Mouse (Mus musculus): ENCODE data around the gene Olfr597. TPM values are rescaled to one million over a fixed set of nuclear protein-coding genes. Genes with fewer than 3 reads are reported as not detected.
"Not testable (repeated sequence)": the region's sequence is repeated elsewhere in the genome, so short reads cannot be mapped to it uniquely, and the experiment has no call there.

The Olfr597 gene
- not detected in 2 replicates for polyA plus RNA-seq (2015; fragmentation: Nextera tagmentation; extraction: Ambion mirVana)

DNA sequence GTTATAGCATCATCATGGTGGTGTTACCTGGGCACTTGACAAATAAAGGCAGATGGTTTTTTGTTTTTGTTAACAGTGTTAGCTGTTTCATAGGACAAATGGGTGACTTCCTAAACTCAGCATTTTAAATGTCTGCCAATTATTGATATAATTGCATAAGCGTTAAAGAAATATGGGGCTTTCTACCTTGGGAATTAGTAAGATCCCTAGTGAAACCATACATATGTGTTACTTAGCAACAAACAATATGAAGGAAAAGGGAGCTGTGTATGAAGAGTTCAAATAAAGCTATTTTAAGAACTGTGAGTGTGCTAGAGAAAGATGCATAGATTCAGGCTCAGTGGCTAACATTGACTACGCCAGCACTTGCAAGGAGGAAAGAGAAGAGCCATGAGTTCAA is at the start of gene Olfr597:
TSS of gene Olfr597 (plus strand) at position 301 of the 400 bp plus-strand sequence.
- not testable (repeated sequence) for H3K4me3 ChIP-seq; H3K4me1 ChIP-seq; H3K27ac ChIP-seq; ATAC-seq (ENCODE audit: low FRiP score, low read depth); H3K9me3 ChIP-seq; H3K27me3 ChIP-seq; H3K9ac ChIP-seq; H3K4me2 ChIP-seq (replicated peaks); H3K36me3 ChIP-seq
- WGBS, result 91% methylated on average over 2 of the region's 2 CpGs

- H3K36me3 ChIP-seq; H3K9me3 ChIP-seq; H3K4me3 ChIP-seq; H3K9ac ChIP-seq; H3K4me1 ChIP-seq; H3K27me3 ChIP-seq; H3K27ac ChIP-seq; H3K4me2 ChIP-seq (replicated peaks); ATAC-seq (ENCODE audit: low FRiP score, low read depth): not testable (repeated sequence)
- 87% methylated on average over 2 of the region's 2 CpGs for WGBS
These were observed 10.8 kb upstream of the Olfr597 start, which contains the start of gene Olfr596 for GRCm38 (mm10) chr7:103305348-103305747. Olfr596 (plus strand) TSS chr7:103305648.

GRCm38 (mm10) chr7:103323268-103323667 is 7.2 kb downstream of the Olfr597 start, which contains the start of gene Olfr598:
Olfr598 (plus strand) TSS chr7:103323568.
- Histone ChIP-seq H3K36me3 (no peaks in the 10 kb centered on the region), H3K4me3 (no peak within 1 kb of the TSS), H3K27ac (no peak within 1 kb of the TSS), H3K4me2 (replicated peaks) (no peak within 1 kb of the TSS), H3K27me3 (no peaks in the 10 kb centered on the region), H3K4me1 (no peaks in the 10 kb centered on the region), H3K9me3 (no peaks in the 10 kb centered on the region), H3K9ac (no peak within 1 kb of the TSS)
- no peak for ATAC-seq (ENCODE audit: low FRiP score, low read depth)

DNA sequence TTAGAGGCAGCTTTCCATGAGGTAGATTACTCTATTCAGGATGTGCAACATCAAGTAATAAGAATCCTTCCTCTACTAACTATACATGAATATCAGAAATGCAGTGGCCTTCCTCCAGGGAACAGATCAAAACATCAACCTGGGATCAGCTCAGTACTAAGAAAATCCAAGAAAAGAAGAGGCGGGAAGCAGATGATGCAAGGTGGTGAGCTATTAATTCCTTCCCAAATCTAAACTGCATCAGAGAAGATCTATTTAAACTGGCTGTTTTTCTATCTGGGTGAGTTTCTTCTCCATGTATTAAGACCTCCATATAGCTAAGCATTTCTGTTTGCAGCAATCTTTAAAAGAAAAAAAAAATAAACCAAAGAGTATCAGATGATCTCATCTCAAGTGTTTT is 19.5 kb downstream of the Olfr597 start, which contains the start of gene Olfr599:
TSS of gene Olfr599 (plus strand) at position 301 of the 400 bp plus-strand sequence.
- no peak for ATAC-seq (ENCODE audit: low FRiP score, low read depth)
- Histone ChIP-seq H3K4me1 (no peaks in the 10 kb centered on the region), H3K27ac (no peak within 1 kb of the TSS), H3K9ac (no peak within 1 kb of the TSS), H3K4me2 (replicated peaks) (no peak within 1 kb of the TSS), H3K4me3 (no peak within 1 kb of the TSS), H3K9me3 (no peaks in the 10 kb centered on the region), H3K36me3 (no peaks in the 10 kb centered on the region), H3K27me3 (no peaks in the 10 kb centered on the region)
- 94% methylated on average over 1 of the region's 1 CpGs for whole genome bisulfite sequencing

DNA sequence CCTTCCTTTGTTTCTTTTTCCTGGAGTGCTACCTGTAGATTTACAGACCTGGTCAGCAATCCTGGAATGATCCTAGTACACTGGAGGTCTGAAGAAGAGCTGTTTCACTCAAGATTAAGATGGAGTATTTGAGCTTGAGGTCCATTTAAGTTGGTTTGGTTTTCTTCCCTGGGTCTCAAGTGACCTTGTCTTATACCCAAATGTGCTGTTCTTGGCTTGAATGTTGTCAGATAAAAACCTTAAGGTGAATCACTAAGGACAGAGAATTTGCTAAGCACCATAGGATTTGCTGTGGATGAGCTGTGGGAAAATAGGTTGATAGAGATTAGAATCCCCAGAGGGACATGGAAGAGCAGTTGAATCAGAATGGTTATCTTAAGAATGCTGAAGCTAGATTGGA is 33.5 kb downstream of the Olfr597 start, which contains the start of gene Olfr600:
TSS of gene Olfr600 (minus strand) at position 101 of the 400 bp plus-strand sequence.
- Histone ChIP-seq H3K27me3 (no peaks in the 10 kb centered on the region), H3K27ac (no peak within 1 kb of the TSS), H3K36me3 (no peaks in the 10 kb centered on the region), H3K9ac (no peak within 1 kb of the TSS), H3K4me2 (replicated peaks) (no peak within 1 kb of the TSS), H3K4me3 (no peak within 1 kb of the TSS), H3K4me1 (no peaks in the 10 kb centered on the region), H3K9me3 (no peaks in the 10 kb centered on the region)
- no peak for ATAC-seq (ENCODE audit: low FRiP score, low read depth)

DNA sequence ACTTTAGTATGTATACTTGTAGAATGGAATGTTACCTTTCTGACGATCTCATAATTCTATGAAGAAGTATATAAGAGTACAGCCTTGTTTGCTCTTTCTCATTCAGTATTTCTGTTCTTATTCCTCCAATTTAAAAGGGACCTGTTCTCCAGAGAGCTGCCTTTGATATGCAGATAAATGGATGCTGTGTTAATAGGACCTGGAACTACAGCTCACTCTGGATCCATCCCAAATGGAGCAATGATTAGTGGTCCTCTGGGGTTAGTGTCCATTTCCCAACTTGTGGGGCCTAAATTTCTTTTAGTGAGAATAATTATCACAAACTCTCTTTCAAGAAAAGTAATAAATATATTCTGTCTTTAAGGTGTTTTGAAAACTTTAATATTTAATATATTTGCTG is 46.4 kb downstream of the Olfr597 start, which contains the start of gene Olfr601:
TSS of gene Olfr601 (minus strand) at position 101 of the 400 bp plus-strand sequence.
- H3K4me2 ChIP-seq (replicated peaks), result no peak within 1 kb of the TSS
- H3K9ac ChIP-seq, result no peak within 1 kb of the TSS
- ATAC-seq (ENCODE audit: low FRiP score, low read depth), result no peak
- no peaks in the 10 kb centered on the region for H3K4me1 ChIP-seq
- no peak within 1 kb of the TSS for H3K27ac ChIP-seq
- 79% methylated on average over 1 of the region's 1 CpGs for WGBS
- no peaks in the 10 kb centered on the region for H3K27me3 ChIP-seq
- no peak within 1 kb of the TSS for H3K4me3 ChIP-seq
- H3K36me3 ChIP-seq, result no peaks in the 10 kb centered on the region
- H3K9me3 ChIP-seq, result no peaks in the 10 kb centered on the region

Small RNAs within 50 kb of the gene (microRNA-seq; reads per million reads assigned to microRNA genes)
- gene Gm23550, result not detected

Other genes starting within 250 kb of the Olfr597 start
- not detected in 2 replicates for gene Olfr584, start 234.4 kb upstream of the Olfr597 start, polyA plus RNA-seq (2015; fragmentation: Nextera tagmentation; extraction: Ambion mirVana)
- not detected in 2 replicates for gene Olfr585, start 218.6 kb upstream of the Olfr597 start, polyA plus RNA-seq (2015; fragmentation: Nextera tagmentation; extraction: Ambion mirVana)
- gene Olfr586, start 190.7 kb upstream of the Olfr597 start, polyA plus RNA-seq (2015; fragmentation: Nextera tagmentation; extraction: Ambion mirVana), result not detected in 2 replicates
- not detected in 2 replicates for gene Olfr588-ps1, start 175.4 kb upstream of the Olfr597 start, polyA plus RNA-seq (2015; fragmentation: Nextera tagmentation; extraction: Ambion mirVana)
- not detected in 2 replicates for gene Olfr589, start 160.0 kb upstream of the Olfr597 start, polyA plus RNA-seq (2015; fragmentation: Nextera tagmentation; extraction: Ambion mirVana)
- not detected in 2 replicates for gene Olfr591, start 138.0 kb upstream of the Olfr597 start, polyA plus RNA-seq (2015; fragmentation: Nextera tagmentation; extraction: Ambion mirVana)
- gene Olfr592, start 131.5 kb upstream of the Olfr597 start, polyA plus RNA-seq (2015; fragmentation: Nextera tagmentation; extraction: Ambion mirVana), result not detected in 2 replicates
- not detected in 2 replicates for gene Olfr593, start 104.5 kb upstream of the Olfr597 start, polyA plus RNA-seq (2015; fragmentation: Nextera tagmentation; extraction: Ambion mirVana)
- gene Olfr594, start 99.3 kb upstream of the Olfr597 start, polyA plus RNA-seq (2015; fragmentation: Nextera tagmentation; extraction: Ambion mirVana), result not detected in 2 replicates
- not detected in 2 replicates for gene Usp17ld, start 63.8 kb upstream of the Olfr597 start, polyA plus RNA-seq (2015; fragmentation: Nextera tagmentation; extraction: Ambion mirVana)
- gene Olfr596, start 10.7 kb upstream of the Olfr597 start, polyA plus RNA-seq (2015; fragmentation: Nextera tagmentation; extraction: Ambion mirVana), result not detected in 2 replicates
- not detected in 2 replicates for gene Olfr598, start 7.3 kb downstream of the Olfr597 start, polyA plus RNA-seq (2015; fragmentation: Nextera tagmentation; extraction: Ambion mirVana)
- not detected in 2 replicates for gene Olfr599, start 19.6 kb downstream of the Olfr597 start, polyA plus RNA-seq (2015; fragmentation: Nextera tagmentation; extraction: Ambion mirVana)
- not detected in 2 replicates for gene Olfr600, start 33.4 kb downstream of the Olfr597 start, polyA plus RNA-seq (2015; fragmentation: Nextera tagmentation; extraction: Ambion mirVana)
- not detected in 2 replicates for gene Olfr601, start 46.3 kb downstream of the Olfr597 start, polyA plus RNA-seq (2015; fragmentation: Nextera tagmentation; extraction: Ambion mirVana)
- not detected in 2 replicates for gene Olfr603, start 69.9 kb downstream of the Olfr597 start, polyA plus RNA-seq (2015; fragmentation: Nextera tagmentation; extraction: Ambion mirVana)
- gene Usp17lc, start 98.8 kb downstream of the Olfr597 start, polyA plus RNA-seq (2015; fragmentation: Nextera tagmentation; extraction: Ambion mirVana), result not detected in 2 replicates
- gene Olfr605, start 129.1 kb downstream of the Olfr597 start, polyA plus RNA-seq (2015; fragmentation: Nextera tagmentation; extraction: Ambion mirVana), result not detected in 2 replicates
- not detected in 2 replicates for gene Olfr606, start 132.7 kb downstream of the Olfr597 start, polyA plus RNA-seq (2015; fragmentation: Nextera tagmentation; extraction: Ambion mirVana)
- not detected in 2 replicates for gene Olfr607, start 147.8 kb downstream of the Olfr597 start, polyA plus RNA-seq (2015; fragmentation: Nextera tagmentation; extraction: Ambion mirVana)
- gene Olfr608, start 153.6 kb downstream of the Olfr597 start, polyA plus RNA-seq (2015; fragmentation: Nextera tagmentation; extraction: Ambion mirVana), result not detected in 2 replicates
- not detected in 2 replicates for gene Olfr609, start 181.7 kb downstream of the Olfr597 start, polyA plus RNA-seq (2015; fragmentation: Nextera tagmentation; extraction: Ambion mirVana)
- gene Olfr610, start 195.8 kb downstream of the Olfr597 start, polyA plus RNA-seq (2015; fragmentation: Nextera tagmentation; extraction: Ambion mirVana), result not detected in 2 replicates
- gene Olfr611, start 204.5 kb downstream of the Olfr597 start, polyA plus RNA-seq (2015; fragmentation: Nextera tagmentation; extraction: Ambion mirVana), result not detected in 2 replicates
- gene Olfr612, start 226.4 kb downstream of the Olfr597 start, polyA plus RNA-seq (2015; fragmentation: Nextera tagmentation; extraction: Ambion mirVana), result not detected in 2 replicates
- gene Olfr613, start 231.8 kb downstream of the Olfr597 start, polyA plus RNA-seq (2015; fragmentation: Nextera tagmentation; extraction: Ambion mirVana), result not detected in 2 replicates
- gene Olfr615, start 239.8 kb downstream of the Olfr597 start, polyA plus RNA-seq (2015; fragmentation: Nextera tagmentation; extraction: Ambion mirVana), result not detected in 2 replicates

Data from limb, embryonic 13.5 days (tissue).